Mouse (Mus musculus) forebrain, embryonic 16.5 days (tissue): Measurements from ENCODE around the gene Gpr135. TPM values are rescaled to one million over a fixed set of nuclear protein-coding genes. Genes with fewer than 3 reads are reported as not detected.
"Not testable (repeated sequence)": the region's sequence is repeated elsewhere in the genome, so short reads cannot be mapped to it uniquely, and the experiment has no call there.

ENCODE experiments used
- ATAC-seq: fragments of 200-750 bp; cut with Nextera tagmentation; 2 replicates; pipeline ENCODE4 v1.8.0; 2017; ENCODE audit warnings: mild to moderate bottlenecking, moderate library complexity
- H3K27ac ChIP-seq: fragments of 300-500 bp; sonication (generic); 2 replicates; pipeline ENCODE4 v1.5.1; 2014; ENCODE audit warnings: low read length, control low read depth
- H3K27me3 ChIP-seq: fragments of 300-500 bp; sonication (generic); replicated peaks from 2 replicates; pipeline ENCODE4 v1.6.1; 2014; ENCODE audit warnings: low read length; ENCODE audit not compliant: control insufficient read depth, insufficient read depth
- H3K36me3 ChIP-seq: fragments of 300-500 bp; sonication (generic); 2 replicates; pipeline ENCODE4 v1.6.1; 2014; ENCODE audit not compliant: control insufficient read depth, insufficient read depth
- H3K4me1 ChIP-seq: fragments of 300-500 bp; sonication (generic); replicated peaks from 2 replicates; pipeline ENCODE4 v1.6.1; 2014; ENCODE audit warnings: low read length; ENCODE audit not compliant: control insufficient read depth, insufficient read depth
- H3K4me2 ChIP-seq: fragments of 300-500 bp; sonication (generic); 2 replicates; pipeline ENCODE4 v1.6.1; 2014; ENCODE audit warnings: mild to moderate bottlenecking, low read length, control low read depth
- H3K4me3 ChIP-seq: fragments of 300-500 bp; sonication (generic); replicated peaks from 2 replicates; pipeline ENCODE4 v1.5.1; 2014; ENCODE audit warnings: mild to moderate bottlenecking, low read length, control low read depth
- H3K9ac ChIP-seq: fragments of 300-500 bp; sonication (generic); replicated peaks from 2 replicates; pipeline ENCODE4 v1.6.1; 2014; ENCODE audit warnings: low read depth, low read length, control low read depth
- H3K9me3 ChIP-seq: fragments of 300-500 bp; sonication (generic); 2 replicates; pipeline ENCODE4 v1.6.1; 2016; ENCODE audit warnings: low read length; ENCODE audit not compliant: control insufficient read depth
- WGBS: fragments of 180-500 bp; shearing (Covaris S2); extraction: QIAGEN DNeasy Blood & Tissue Kit; methylation state at CpG from one replicate; pipeline ENCODE4 v1.1.7; 2014; 5-methylcytosine and 5-hydroxymethylcytosine counted together
- polyA plus RNA-seq: library from polyadenylated mRNA; unstranded; fragments of >200 nt; fragmentation: Nextera tagmentation; extraction: Ambion mirVana; gene quantifications from 2 replicates; pipeline ENCODE4 v1.2.1, GENCODE M21; 2015

Gene Gpr135
- polyA plus RNA-seq, 1 experiment from 2014 or later: 5.2 TPM

DNA sequence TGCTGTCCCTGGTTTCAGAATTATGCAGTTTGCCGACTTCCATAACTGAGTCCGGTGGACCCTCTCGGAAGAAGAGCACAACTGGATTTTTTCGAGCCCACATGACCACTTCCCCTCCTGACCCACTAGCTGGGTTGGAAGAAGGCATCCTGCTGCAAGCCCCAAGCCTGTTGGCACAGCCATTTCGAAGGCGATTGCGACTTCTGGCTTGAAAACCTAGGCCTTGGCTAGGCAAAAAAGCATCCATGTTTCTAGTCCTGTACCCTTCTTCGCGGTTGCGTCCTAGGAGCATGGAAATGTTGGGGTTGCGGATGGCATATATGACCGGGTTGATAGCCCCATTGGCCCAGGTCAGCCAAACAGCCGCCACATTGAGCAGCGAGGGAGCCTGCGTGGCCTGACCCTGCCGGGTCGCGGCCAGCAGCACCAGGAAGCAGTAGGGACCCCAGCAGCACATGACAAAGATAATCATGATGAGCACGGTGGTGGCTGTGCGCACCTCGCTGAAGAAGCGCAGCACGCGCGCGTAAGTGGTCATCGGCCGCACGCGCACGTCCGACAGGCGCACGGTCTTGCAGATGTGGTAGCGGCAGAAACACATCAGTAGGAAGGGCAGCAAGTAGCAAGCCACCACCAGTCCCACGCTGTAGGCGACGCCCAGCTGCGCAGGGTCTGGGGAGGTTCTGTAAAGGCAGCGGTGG is 1.1 kb downstream of the Gpr135 start:
- peak overlapping the region; percentile 80 for H3K4me3 ChIP-seq
- no peak overlapping the region; the same call in 1 of the 2 replicates for H3K27ac ChIP-seq
- ATAC-seq: peak; percentile 61; the same call in 1 of the 2 replicates
- no peaks in the 10 kb centered on the region for H3K9me3 ChIP-seq
- WGBS: 4% methylated on average over 40 of the region's 40 CpGs
- H3K36me3 ChIP-seq: no peaks in the 10 kb centered on the region
- H3K27me3 ChIP-seq: peaks cover 8% of the 10 kb centered on the region; the same call in 1 of the 2 replicates
- peaks cover 7% of the 10 kb centered on the region; the same call in 1 of the 2 replicates for H3K4me1 ChIP-seq
- peak overlapping the region; percentile 80 for H3K9ac ChIP-seq
- peak overlapping the region; percentile 89 for H3K4me2 ChIP-seq

DNA sequence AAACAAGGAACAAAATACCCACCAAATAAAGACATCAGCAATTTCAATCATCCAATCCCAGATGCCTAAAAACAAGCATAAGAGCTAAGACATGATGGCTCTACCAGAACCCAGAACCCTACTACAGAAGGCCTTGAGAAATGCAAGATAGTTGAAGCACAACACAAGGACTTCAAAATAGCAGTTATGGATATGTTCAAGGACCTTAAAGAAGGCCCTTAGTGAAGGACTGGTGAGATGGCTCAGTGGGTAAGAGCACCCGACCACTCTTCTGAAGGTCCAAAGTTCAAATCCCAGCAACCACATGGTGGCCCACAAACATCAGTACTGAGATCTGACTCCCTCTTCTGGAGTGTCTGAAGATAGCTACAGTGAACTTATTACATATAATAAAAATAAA is 13.1 kb downstream of the Gpr135 start:
- 93% methylated on average over 1 of the region's 1 CpGs for WGBS
- H3K4me2 ChIP-seq: no peak overlapping the region
- H3K9ac ChIP-seq: no peak overlapping the region
- no peaks in the 10 kb centered on the region for H3K4me1 ChIP-seq
- H3K9me3 ChIP-seq: no peaks in the 10 kb centered on the region
- ATAC-seq: no peak
- no peaks in the 10 kb centered on the region for H3K27me3 ChIP-seq
- H3K4me3 ChIP-seq: no peak overlapping the region
- no peaks in the 10 kb centered on the region for H3K36me3 ChIP-seq
- H3K27ac ChIP-seq: no peak overlapping the region

DNA sequence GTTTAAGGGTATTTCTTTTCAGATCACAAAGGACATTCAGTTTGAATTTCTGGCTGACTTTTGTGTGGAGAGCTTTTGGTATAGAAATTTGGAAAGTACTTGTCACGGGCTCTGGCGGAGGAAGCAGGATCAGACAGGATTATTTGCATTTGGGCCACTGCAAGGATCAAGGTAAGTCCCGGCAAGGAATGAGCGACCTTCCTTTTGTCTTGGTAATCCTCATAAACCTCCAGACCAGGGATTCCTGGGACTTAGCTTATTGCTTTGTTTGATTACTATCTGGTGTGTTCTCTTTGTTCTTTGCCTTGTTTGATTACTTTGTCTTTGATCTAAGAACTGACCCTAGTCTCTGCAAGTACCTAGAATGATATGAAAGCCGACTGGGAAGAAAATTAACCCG is 17.1 kb downstream of the Gpr135 start:
- Histone ChIP-seq H3K9me3 (no peaks in the 10 kb centered on the region), H3K4me1 (no peaks in the 10 kb centered on the region), H3K36me3 (no peaks in the 10 kb centered on the region), H3K4me2 (no peak overlapping the region), H3K4me3 (no peak overlapping the region), H3K9ac (no peak overlapping the region), H3K27me3 (no peaks in the 10 kb centered on the region), H3K27ac (no peak overlapping the region)
- WGBS: 19% methylated on average over 6 of the region's 6 CpGs
- no peak for ATAC-seq

DNA sequence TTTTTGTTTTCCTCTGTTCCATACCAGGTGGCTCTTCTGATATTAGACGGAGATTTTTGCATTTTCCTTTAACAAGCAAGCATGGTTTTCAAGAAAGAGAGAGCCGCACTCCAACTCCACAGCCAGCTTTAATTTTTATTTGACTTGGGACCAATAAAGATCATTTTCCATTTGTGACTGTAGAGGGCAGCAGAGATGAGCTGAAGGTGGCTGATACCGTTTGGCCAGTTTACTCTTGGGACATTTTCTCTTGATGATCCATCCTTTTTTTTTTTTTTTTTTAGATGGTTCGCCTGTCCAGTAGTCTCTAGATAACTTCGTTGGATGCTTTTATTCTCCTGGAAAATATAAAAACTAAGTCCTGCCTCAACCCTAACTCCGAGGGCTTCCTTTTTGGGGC is 17.6 kb downstream of the Gpr135 start:
- H3K4me1 ChIP-seq: no peaks in the 10 kb centered on the region
- no peak overlapping the region for H3K27ac ChIP-seq
- no peaks in the 10 kb centered on the region for H3K27me3 ChIP-seq
- no peak overlapping the region for H3K4me2 ChIP-seq
- WGBS: 44% methylated on average over 6 of the region's 6 CpGs
- H3K9me3 ChIP-seq: no peaks in the 10 kb centered on the region
- no peaks in the 10 kb centered on the region for H3K36me3 ChIP-seq
- H3K9ac ChIP-seq: no peak overlapping the region
- ATAC-seq: no peak
- no peak overlapping the region for H3K4me3 ChIP-seq

DNA sequence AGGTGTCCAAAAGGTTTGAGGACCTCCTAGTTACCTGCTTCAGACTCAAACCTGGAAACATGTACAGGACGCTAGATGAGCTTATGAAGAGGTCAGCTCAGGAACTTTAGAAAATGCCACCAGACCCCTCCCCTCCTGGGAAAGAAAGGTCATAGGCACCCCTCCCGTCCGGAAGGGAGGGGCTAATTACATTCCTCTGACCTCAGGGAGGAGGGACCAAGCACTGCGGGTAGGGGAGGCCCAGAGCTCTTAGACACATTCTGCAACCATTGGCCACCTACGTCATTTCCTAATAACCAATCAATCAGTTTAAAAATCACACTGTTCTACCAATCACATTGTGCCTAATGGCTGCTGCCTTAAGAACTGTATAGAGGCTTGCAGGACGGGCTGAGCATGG is 18.4 kb downstream of the Gpr135 start:
- no peaks in the 10 kb centered on the region for H3K9me3 ChIP-seq
- no peak overlapping the region for H3K4me2 ChIP-seq
- no peak for ATAC-seq
- 81% methylated on average over 6 of the region's 6 CpGs for WGBS
- H3K4me1 ChIP-seq: no peaks in the 10 kb centered on the region
- no peak overlapping the region for H3K27ac ChIP-seq
- H3K27me3 ChIP-seq: no peaks in the 10 kb centered on the region
- H3K36me3 ChIP-seq: no peaks in the 10 kb centered on the region
- H3K9ac ChIP-seq: no peak overlapping the region
- no peak overlapping the region for H3K4me3 ChIP-seq

DNA sequence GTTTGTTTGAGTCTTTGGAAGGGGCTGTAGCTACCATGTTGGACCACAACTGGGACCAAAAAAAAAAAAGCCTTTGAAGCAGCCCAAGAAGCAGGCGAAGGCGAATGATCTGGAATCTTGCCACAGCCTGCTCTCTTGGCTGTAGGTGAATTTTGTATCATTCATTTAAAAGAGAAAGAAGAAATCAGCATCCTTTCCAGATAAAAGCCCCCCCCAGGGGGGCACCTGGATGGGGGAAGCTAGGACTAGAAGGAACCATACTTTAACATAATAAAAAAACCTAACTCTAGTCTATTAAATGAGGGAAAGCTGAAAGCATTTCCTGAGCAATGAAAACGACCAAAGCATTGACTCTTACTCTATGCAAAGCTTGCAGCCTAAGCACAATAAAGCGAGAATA is 20.1 kb downstream of the Gpr135 start:
- Histone ChIP-seq H3K4me1 (no peaks in the 10 kb centered on the region), H3K9ac (no peak overlapping the region)
- ATAC-seq: no peak

DNA sequence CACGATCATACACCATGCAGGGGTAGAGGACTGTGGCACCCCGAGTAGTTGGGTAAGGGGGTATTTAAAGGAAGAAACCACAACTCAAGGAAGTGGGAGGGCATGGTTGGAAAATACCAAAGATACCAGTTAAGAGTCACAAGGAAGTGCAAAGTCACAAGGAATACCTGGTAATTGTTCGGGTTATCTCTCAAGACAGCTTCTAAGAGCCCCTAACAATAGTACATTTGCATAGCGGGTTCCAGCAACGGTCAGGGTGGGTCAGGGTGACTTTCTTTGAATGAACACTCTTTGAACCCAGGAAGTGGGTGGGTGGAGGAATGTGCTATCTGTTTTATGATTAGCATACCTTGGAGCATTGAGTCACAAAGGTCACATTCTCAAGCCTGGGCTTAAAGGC is 20.8 kb downstream of the Gpr135 start:
- 93% methylated on average over 5 of the region's 5 CpGs for WGBS
- H3K27me3 ChIP-seq, H3K9me3 ChIP-seq, H3K9ac ChIP-seq, H3K27ac ChIP-seq, H3K36me3 ChIP-seq, H3K4me2 ChIP-seq, H3K4me1 ChIP-seq, H3K4me3 ChIP-seq, ATAC-seq: not testable (repeated sequence)

More for the DNA sequence above, 20.1 kb downstream of the Gpr135 start:
- 84% methylated on average over 4 of the region's 4 CpGs for WGBS
- Histone ChIP-seq H3K4me3 (no peak overlapping the region), H3K4me2 (no peak overlapping the region), H3K9me3 (no peaks in the 10 kb centered on the region), H3K27me3 (no peaks in the 10 kb centered on the region), H3K27ac (no peak overlapping the region), H3K36me3 (no peaks in the 10 kb centered on the region)

DNA sequence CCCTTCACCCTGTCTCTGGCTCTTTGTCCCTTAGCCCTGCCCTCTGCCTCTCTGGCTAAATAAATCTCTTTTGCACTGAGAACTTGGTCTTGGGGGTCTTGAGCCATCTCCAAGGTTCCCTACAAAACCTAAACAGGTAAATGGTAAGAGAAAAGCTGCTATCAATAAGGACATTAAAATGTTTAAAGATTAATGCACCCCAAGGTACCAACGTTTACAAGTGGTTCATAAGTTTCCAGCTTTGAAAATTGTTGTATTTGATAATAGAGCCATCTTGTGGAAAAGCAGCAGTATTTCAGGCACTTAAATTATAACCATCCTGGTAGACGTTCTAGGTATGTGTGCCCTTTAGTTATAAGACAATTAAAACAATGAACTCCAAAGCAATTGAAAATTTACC is 23.4 kb downstream of the Gpr135 start:
- Histone ChIP-seq H3K4me3 (no peak overlapping the region), H3K9ac (no peak overlapping the region), H3K36me3 (no peaks in the 10 kb centered on the region), H3K27me3 (no peaks in the 10 kb centered on the region), H3K9me3 (no peaks in the 10 kb centered on the region), H3K4me2 (no peak overlapping the region), H3K27ac (no peak overlapping the region), H3K4me1 (no peaks in the 10 kb centered on the region)
- no peak for ATAC-seq
- 0% methylated on average over 2 of the region's 2 CpGs for WGBS

DNA sequence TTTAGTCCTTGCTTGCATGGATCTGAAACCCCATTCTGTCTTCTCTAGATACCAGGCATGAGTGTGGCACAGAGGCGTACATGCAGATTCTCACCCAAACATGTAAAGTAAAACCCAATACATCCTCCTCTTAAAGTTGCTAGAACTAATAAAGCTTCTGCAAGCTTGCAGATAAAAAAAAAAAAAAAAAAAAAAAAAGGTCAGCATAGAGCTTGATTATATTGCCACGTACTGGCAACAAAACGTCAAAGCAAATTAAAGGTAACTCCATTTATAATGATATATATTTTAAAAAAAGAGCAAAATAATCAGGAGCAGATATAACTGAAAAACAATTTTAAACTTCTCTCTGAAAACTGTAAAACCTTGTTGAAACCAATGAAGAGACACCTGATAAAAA is 29.7 kb downstream of the Gpr135 start:
- ATAC-seq: no peak
- 92% methylated on average over 3 of the region's 3 CpGs for WGBS
- Histone ChIP-seq H3K27ac (no peak overlapping the region), H3K4me2 (no peak overlapping the region), H3K9me3 (peaks cover 2% of the 10 kb centered on the region; the same call in 1 of the 2 replicates), H3K36me3 (no peaks in the 10 kb centered on the region), H3K9ac (no peak overlapping the region), H3K4me1 (no peaks in the 10 kb centered on the region), H3K27me3 (no peaks in the 10 kb centered on the region), H3K4me3 (no peak overlapping the region)

DNA sequence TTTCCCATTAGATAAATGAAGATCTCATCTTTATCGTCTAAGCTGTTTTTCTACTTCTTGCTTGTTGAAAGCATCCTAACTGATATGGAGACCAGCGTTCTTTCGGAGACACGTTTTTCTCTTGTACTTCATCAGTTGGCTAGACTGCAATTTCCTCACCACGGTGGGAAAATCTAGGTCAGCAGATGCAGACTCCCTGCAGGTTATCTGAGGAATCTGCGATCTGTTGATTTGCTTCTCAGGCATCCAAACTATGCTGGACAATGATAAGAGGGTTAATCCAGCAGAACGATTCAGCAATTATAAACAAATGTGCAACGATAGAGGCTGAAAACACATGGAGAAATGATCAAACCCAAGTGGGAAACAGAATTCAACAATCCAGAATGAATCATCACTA is 31.4 kb downstream of the Gpr135 start:
- no peak overlapping the region for H3K27ac ChIP-seq
- ATAC-seq: no peak
- H3K4me2 ChIP-seq: no peak overlapping the region
- WGBS: 86% methylated on average over 8 of the region's 8 CpGs
- no peak overlapping the region for H3K4me3 ChIP-seq
- H3K36me3 ChIP-seq: no peaks in the 10 kb centered on the region
- no peaks in the 10 kb centered on the region for H3K27me3 ChIP-seq
- no peaks in the 10 kb centered on the region for H3K4me1 ChIP-seq
- peaks cover 2% of the 10 kb centered on the region; the same call in 1 of the 2 replicates for H3K9me3 ChIP-seq
- H3K9ac ChIP-seq: no peak overlapping the region
